In the genomic region with DNA sequence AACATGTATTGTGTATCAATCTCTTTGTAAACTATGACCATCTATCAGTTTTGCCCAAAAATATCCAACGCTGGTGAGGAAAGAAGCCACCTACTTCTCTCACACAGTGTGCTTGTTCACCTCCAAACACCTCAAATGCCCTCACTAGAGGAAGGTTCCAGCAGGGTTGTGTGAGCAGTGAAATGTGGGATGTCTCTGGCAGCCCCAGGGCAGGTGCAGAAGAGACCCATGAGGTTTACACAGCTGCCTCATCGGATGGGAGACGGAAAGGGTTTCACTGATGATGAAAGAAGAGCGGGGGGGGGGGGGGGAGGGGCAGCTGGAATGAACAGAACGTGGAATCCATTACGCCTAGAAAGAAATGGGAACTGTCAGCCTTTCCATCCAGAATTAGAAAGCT, we compare ENCODE assay signal across 34 mouse cellular contexts.
"Had no signal": no experiment of that assay in that cellular context is flagged by ENCODE, and none has a peak within 500 bp of the region (broad histone marks: within the 10 kb centered on the region; RNA-seq: fewer than 3 reads in every experiment).

No protein-coding gene starts in this region.

- ATAC-seq: hindbrain, embryonic 16.5 days; hindbrain, postnatal 0 days; inflammation-experienced regulatory T-cells, adult 6 months; intestine, embryonic 15.5 days; intestine, postnatal 0 days had no signal

- H3K27ac ChIP-seq: heart, embryonic 10.5 days; heart, embryonic 13.5 days; heart, embryonic 15.5 days; hindbrain, embryonic 10.5 days; hindbrain, embryonic 12.5 days; hindbrain, embryonic 13.5 days; hindbrain, embryonic 14.5 days; hindbrain, embryonic 15.5 days; hindbrain, postnatal 0 days; intestine, embryonic 15.5 days; kidney, embryonic 15.5 days; kidney, postnatal 0 days; layer of hippocampus, adult 2 months; left cerebral cortex, adult 2 months had no signal

- H3K27me3 ChIP-seq: heart, embryonic 12.5 days; heart, embryonic 13.5 days; heart, embryonic 15.5 days; hindbrain, embryonic 12.5 days; hindbrain, embryonic 13.5 days; hindbrain, embryonic 15.5 days; intestine, embryonic 15.5 days; kidney, embryonic 15.5 days had no signal

- H3K9ac ChIP-seq: heart, embryonic 12.5 days; heart, embryonic 13.5 days; heart, embryonic 15.5 days; hindbrain, embryonic 12.5 days; hindbrain, embryonic 13.5 days; hindbrain, embryonic 14.5 days; hindbrain, embryonic 15.5 days; intestine, embryonic 15.5 days; kidney, embryonic 15.5 days had no signal

- DNase-seq: heart, postnatal 10 days; heart, postnatal 14 days; heart, postnatal 4 days; kidney, adult 11 months; kidney, adult 18-20 months; kidney, adult 2 months; kidney, adult 8-10 months; kidney, adult 9 months; kidney, postnatal 10 days; kidney, postnatal 14 days; kidney, postnatal 25 days; kidney, postnatal 36 days; kidney, postnatal 4 days; layer of hippocampus, adult 9-11 months; layer of hippocampus, postnatal 36 days had no signal

- H3K4me2 ChIP-seq: heart, embryonic 11.5 days; heart, embryonic 12.5 days; heart, embryonic 13.5 days; heart, embryonic 15.5 days; hindbrain, embryonic 12.5 days; hindbrain, embryonic 13.5 days; hindbrain, embryonic 14.5 days; hindbrain, embryonic 15.5 days; intestine, embryonic 15.5 days; kidney, embryonic 15.5 days had no signal

- H3K9me3 ChIP-seq: heart, embryonic 10.5 days; heart, embryonic 15.5 days; hindbrain, embryonic 10.5 days; hindbrain, embryonic 12.5 days; hindbrain, embryonic 13.5 days; hindbrain, embryonic 15.5 days; intestine, embryonic 15.5 days; kidney, embryonic 15.5 days had no signal

- H3K4me3 ChIP-seq: heart, embryonic 10.5 days; heart, embryonic 12.5 days; heart, embryonic 13.5 days; heart, embryonic 15.5 days; hindbrain, embryonic 10.5 days; hindbrain, embryonic 12.5 days; hindbrain, embryonic 13.5 days; hindbrain, embryonic 15.5 days; intestine, embryonic 15.5 days; kidney, embryonic 15.5 days; layer of hippocampus, adult 2 months; left cerebral cortex, adult 2 months had no signal

- H3K4me1 ChIP-seq: heart, embryonic 10.5 days; heart, embryonic 12.5 days; heart, embryonic 13.5 days; heart, embryonic 15.5 days; hindbrain, embryonic 10.5 days; hindbrain, embryonic 12.5 days; hindbrain, embryonic 15.5 days; intestine, embryonic 15.5 days had no signal

- H3K36me3 ChIP-seq: heart, embryonic 12.5 days; heart, embryonic 15.5 days; hindbrain, embryonic 10.5 days; hindbrain, embryonic 12.5 days; hindbrain, embryonic 13.5 days; hindbrain, embryonic 15.5 days; intestine, embryonic 15.5 days; kidney, embryonic 15.5 days had no signal
